Mouse (Mus musculus) small intestine, adult 2 months (tissue): Measurements from ENCODE around the gene Sod1. TPM values are rescaled to one million over a fixed set of nuclear protein-coding genes. Genes with fewer than 3 reads are reported as not detected.

Experiments used
- H3K27ac ChIP-seq: fragments of 200-500 bp; 2 replicates; pipeline ENCODE4 v1.5.1; 2012; ENCODE audit warnings: low read depth, low read length, control low read depth, inconsistent platforms; ENCODE audit not compliant: insufficient read depth
- H3K27me3 ChIP-seq: fragments of 200-500 bp; 2 replicates; pipeline ENCODE4 v1.6.1; 2012; ENCODE audit warnings: mild to moderate bottlenecking, moderate library complexity, low read length, inconsistent platforms; ENCODE audit not compliant: control insufficient read depth, insufficient read depth
- H3K36me3 ChIP-seq: fragments of 200-500 bp; 2 replicates; pipeline ENCODE4 v1.6.1; 2012; ENCODE audit warnings: mild to moderate bottlenecking, low read length, control low read depth, inconsistent platforms; ENCODE audit not compliant: control insufficient read depth, insufficient read depth
- H3K4me1 ChIP-seq: fragments of 200-500 bp; 2 replicates; pipeline ENCODE4 v1.6.1; 2012; ENCODE audit warnings: low read length, inconsistent platforms, mixed read lengths; ENCODE audit not compliant: control insufficient read depth, insufficient read depth, insufficient read length
- H3K4me3 ChIP-seq: fragments of 200-500 bp; 2 replicates; pipeline ENCODE4 v1.5.1; 2012; ENCODE audit warnings: low read depth, mild to moderate bottlenecking, control low read depth, inconsistent platforms, low read length, moderate library complexity
- CTCF ChIP-seq: fragments of 200-500 bp; IDR thresholded peaks from 2 replicates; pipeline ENCODE4 v1.5.1; 2012; ENCODE audit warnings: low read depth, mild to moderate bottlenecking, control low read depth, inconsistent platforms, low read length, moderate library complexity, mixed read lengths; ENCODE audit not compliant: insufficient replicate concordance, insufficient read length; ENCODE audit errors: extremely low read depth
- POLR2A ChIP-seq: fragments of 200-500 bp; IDR thresholded peaks from 2 replicates; pipeline ENCODE4 v1.6.1; 2012; ENCODE audit warnings: low read depth, mild to moderate bottlenecking, control low read depth, inconsistent platforms, low read length, moderate library complexity
- WGBS: fragments of 180-500 bp; shearing (Covaris S2); methylation state at CpG from one replicate; pipeline ENCODE4 v1.1.7; 2018; 5-methylcytosine and 5-hydroxymethylcytosine counted together
- polyA plus RNA-seq: library from polyadenylated mRNA; depleted of rRNA; stranded (reverse); fragments of >200 nt; gene quantifications from 2 replicates; pipeline ENCODE4 v1.2.3, GENCODE M21; 2012; rRNA removed

Sod1 gene
- polyA plus RNA-seq, 1 experiment = 406 TPM

- Histone ChIP-seq H3K36me3 (peaks cover 41% of the 10 kb centered on the region), H3K27me3 (no peaks in the 10 kb centered on the region), H3K4me3 (no peak overlapping the region), H3K27ac (no peak overlapping the region), H3K4me1 (peaks cover 3% of the 10 kb centered on the region; the same call in 1 of the 2 replicates)
- 77% methylated on average over 4 of the region's 4 CpGs for WGBS
- TF ChIP-seq POLR2A = no peak
- no peak for TF ChIP-seq CTCF
Measured at GRCm38 (mm10) chr16:90260097-90260496, 39.5 kb downstream of the Sod1 start.

- peaks cover 4% of the 10 kb centered on the region; the same call in 1 of the 2 replicates for H3K4me1 ChIP-seq
- H3K4me3 ChIP-seq = no peak overlapping the region
- H3K27ac ChIP-seq = no peak overlapping the region
- WGBS = 91% methylated on average over 2 of the region's 2 CpGs
- peaks cover 30% of the 10 kb centered on the region for H3K36me3 ChIP-seq
- no peaks in the 10 kb centered on the region for H3K27me3 ChIP-seq
- no peak for TF ChIP-seq POLR2A
- TF ChIP-seq CTCF = no peak
Measured at GRCm38 (mm10) chr16:90261791-90262190, 41.2 kb downstream of the Sod1 start.

GRCm38 (mm10) chr16:90264021-90264420 is 43.5 kb downstream of the Sod1 start:
- Histone ChIP-seq H3K4me1 (peaks cover 4% of the 10 kb centered on the region; the same call in 1 of the 2 replicates), H3K27ac (no peak overlapping the region), H3K27me3 (no peaks in the 10 kb centered on the region), H3K36me3 (peaks cover 14% of the 10 kb centered on the region), H3K4me3 (no peak overlapping the region)
- TF ChIP-seq POLR2A = no peak
- TF ChIP-seq CTCF = no peak
- 71% methylated on average over 5 of the region's 5 CpGs for WGBS

GRCm38 (mm10) chr16:90265106-90265505 is 44.6 kb downstream of the Sod1 start:
- 62% methylated on average over 1 of the region's 1 CpGs for WGBS
- Histone ChIP-seq H3K4me1 (peaks cover 4% of the 10 kb centered on the region; the same call in 1 of the 2 replicates), H3K27ac (no peak overlapping the region), H3K4me3 (no peak overlapping the region), H3K36me3 (peaks cover 8% of the 10 kb centered on the region), H3K27me3 (no peaks in the 10 kb centered on the region)
- TF ChIP-seq POLR2A (no peak), CTCF (no peak)

- Histone ChIP-seq H3K27ac (no peak overlapping the region), H3K4me3 (no peak overlapping the region), H3K27me3 (no peaks in the 10 kb centered on the region), H3K4me1 (peaks cover 4% of the 10 kb centered on the region; the same call in 1 of the 2 replicates), H3K36me3 (peaks cover 5% of the 10 kb centered on the region)
- 3% methylated on average over 1 of the region's 1 CpGs for WGBS
- no peak for TF ChIP-seq CTCF
- TF ChIP-seq POLR2A = no peak
Measured at GRCm38 (mm10) chr16:90266581-90266980, 46.0 kb downstream of the Sod1 start.

GRCm38 (mm10) chr16:90275521-90275920 is 55.0 kb downstream of the Sod1 start:
- Histone ChIP-seq H3K36me3 (0 out of 2 replicates have a peak, but pooled peaks cover 1% of the 10 kb centered on the region), H3K4me1 (peaks cover 4% of the 10 kb centered on the region; the same call in 1 of the 2 replicates), H3K27me3 (no peaks in the 10 kb centered on the region), H3K27ac (no peak overlapping the region), H3K4me3 (no peak overlapping the region)
- TF ChIP-seq POLR2A (no peak), CTCF (no peak)
- 24% methylated on average over 6 of the region's 6 CpGs for WGBS

Other genes starting within 250 kb of the Sod1 start
- gene Tiam1, start 77.0 kb upstream of the Sod1 start, polyA plus RNA-seq = 1.3 and 1.8 TPM in 2 replicates
- gene Scaf4, start 63.7 kb downstream of the Sod1 start, polyA plus RNA-seq = 20.9 and 43.4 TPM in 2 replicates
- 0.51 and 1.4 TPM in 2 replicates for gene Hunk, start 165.3 kb downstream of the Sod1 start, polyA plus RNA-seq